Mouse (Mus musculus) monocyte, adult 5-6 weeks (primary cell): Measurements from ENCODE around the gene Pus3. TPM values are rescaled to one million over a fixed set of nuclear protein-coding genes. Genes with fewer than 3 reads are reported as not detected.

ENCODE experiments used
- ATAC-seq: fragments of 153-309, 156-312 bp; replicated peaks from 2 replicates; pipeline ENCODE4 v1.8.0; 2017; ENCODE audit warnings: mild to moderate bottlenecking; ENCODE audit not compliant: low TSS enrichment, insufficient number of reproducible peaks, severe bottlenecking, poor library complexity, low FRiP score
- total RNA-seq: library from RNA; stranded (forward); fragments of 200-1000, 200-491, 200-594 nt; gene quantifications from 3 replicates; pipeline ENCODE4 v1.2.3, GENCODE M21; 2017

Gene Pus3
- total RNA-seq, 1 experiment from 2014 or later = 17.2 TPM

DNA sequence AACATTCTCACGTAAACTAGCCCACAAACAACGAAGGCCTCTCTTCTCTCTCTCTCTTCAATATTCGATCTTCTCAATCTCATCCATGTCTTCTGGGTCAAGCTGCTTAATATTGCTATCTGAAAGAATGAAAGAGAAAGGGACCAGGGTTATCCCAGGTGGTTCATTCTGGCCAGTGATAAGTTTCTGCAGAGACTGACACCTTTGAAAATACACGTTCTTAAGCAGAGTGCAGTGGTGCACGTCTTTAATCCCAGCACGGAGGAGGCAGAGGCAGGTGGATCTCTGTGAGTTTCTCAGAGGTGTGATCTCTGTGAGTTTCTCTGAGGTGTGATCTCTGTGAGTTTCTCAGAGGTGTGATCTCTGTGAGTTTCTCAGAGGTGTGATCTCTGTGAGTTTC is 16.5 kb upstream of the Pus3 start:
- ATAC-seq = no peak

DNA sequence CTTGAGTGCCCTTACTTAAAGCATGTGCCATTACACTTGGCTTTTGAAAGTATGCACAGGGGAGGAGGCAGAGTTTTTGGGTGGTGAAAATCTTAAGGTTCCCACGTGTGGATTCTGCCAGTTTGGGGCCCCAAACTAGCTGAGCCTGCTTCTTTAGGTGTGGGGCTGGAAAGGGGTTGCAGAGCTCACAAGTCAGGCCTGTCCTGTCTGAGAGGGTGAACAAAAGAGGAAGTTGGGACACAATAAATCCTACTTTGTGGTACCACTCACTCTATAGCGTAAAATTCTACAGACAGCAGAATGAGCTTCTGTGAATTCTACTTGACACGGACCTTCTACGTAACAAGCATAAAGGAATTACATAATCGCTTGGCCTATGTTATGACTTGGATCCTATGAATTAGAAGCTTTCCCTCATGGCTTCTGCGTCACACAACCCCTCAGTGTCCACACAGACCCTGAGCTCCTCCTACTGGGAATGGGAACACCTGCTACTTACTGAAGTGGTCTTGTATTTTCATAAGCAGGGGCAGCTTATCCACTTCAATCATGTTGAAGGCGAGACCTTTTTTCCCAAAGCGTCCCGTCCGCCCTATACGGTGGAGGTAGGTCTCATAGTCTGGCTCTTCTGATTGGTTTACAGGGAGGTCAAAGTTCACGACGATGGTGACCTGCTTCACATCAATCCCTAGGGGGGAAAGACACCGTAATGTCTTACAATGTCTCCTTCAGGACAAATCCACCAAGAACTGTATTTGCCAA is 15.1 kb upstream of the Pus3 start:
- no peak for ATAC-seq

DNA sequence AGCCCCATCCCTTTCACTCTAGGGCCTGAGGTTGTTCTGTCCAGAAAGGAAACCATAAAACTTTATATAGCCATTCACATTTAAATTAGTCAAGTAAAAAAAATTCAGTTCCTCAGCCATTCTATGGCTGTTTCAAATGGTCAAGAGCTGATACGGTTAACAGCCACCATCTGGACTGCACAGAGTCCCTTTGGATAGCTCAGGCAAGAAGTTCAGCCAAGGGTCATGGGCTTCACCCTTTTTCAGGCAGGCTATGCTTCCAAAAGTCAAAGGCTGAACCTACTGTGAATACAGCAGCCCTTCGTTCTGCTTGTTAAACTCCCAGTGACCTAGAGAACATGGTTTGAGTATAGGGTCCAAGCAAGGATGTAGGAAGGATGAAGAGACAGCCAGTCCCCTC is 13.7 kb upstream of the Pus3 start:
- ATAC-seq = no peak

DNA sequence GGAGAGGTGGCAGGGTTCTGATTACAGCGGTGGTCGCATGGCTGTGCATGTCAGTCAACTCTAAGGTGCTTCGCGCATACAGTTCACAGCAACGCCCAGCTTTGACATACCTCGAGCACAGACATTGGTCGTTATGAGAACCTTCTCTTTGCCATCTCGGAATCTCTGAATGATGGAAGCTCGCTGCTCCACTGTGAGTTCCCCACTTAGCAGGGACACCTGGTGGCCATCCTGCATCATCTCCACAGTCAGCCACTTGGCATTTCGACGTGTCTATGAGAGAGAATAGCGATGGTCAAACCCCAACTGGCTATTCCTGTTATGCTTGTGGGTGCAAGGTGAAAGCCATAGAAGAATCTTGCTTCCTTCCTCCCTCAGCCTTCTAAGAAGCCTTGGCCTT is 12.7 kb upstream of the Pus3 start:
- no peak for ATAC-seq

DNA sequence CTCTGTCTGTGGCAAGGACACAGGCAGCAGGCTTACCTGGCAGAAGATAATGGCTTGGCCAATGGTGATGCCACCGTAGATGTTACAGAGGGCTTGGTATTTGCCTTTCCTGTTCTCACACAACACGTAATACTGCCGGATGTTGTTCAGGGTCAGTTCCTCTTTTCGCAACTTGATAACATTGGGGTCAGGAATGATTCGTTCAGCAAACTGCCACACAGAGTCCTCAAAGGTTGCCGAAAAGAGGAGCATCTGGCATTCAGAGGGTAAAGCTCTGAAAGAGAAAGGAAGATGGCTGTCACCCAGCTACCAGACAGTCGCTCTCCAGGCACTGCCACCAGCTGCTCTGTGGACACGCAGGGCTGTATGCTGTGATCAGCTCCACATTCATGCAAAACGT is 11.7 kb upstream of the Pus3 start:
- peak; percentile 59 for ATAC-seq

DNA sequence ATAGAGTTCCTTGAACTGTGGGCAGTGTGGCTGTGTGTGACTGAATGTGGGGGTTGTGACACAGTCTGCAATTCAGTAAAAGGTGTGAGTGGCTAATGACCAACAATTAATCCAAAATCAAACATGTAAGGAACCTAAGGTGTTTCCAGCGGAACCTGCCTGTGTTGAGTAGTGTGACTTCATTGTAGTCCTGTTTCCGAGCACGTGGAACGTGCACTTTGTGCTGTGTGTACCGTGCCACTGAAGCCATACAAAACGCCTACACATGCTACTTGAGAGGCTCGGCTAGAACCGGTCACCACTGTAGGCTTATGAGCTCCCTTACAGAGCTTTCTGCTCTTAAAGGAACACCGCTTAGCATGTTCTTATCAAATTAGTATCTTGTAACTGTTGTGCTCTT is 9.9 kb upstream of the Pus3 start:
- no peak for ATAC-seq

DNA sequence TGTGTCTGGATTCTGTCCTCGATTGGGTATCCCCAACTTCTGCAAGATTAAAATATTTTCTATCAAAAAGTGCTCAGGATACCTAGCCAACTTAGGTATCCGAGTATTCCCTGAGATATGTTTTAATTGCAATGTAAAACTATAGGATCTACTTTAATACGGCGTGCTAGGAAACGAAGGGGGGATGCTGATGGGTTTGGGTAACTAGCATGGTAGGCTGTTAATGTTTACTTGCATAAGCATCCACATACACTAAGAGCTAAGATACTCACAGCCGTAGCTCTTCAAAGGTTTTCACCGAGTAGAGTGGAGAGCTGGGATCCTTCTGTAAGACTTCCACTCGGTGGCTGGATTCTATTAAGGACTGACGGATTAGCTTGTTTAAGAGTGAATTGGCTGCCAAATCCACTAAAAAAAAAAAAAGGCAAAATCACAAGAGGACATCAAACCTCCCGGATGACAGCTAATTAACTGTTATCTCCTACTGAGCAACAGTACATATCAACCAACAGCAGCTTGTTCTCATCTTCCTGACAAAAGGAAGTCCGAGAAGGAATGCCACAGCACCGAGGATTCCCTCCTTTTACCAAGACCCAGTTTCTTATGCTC is 1.8 kb upstream of the Pus3 start:
- no peak for ATAC-seq

DNA sequence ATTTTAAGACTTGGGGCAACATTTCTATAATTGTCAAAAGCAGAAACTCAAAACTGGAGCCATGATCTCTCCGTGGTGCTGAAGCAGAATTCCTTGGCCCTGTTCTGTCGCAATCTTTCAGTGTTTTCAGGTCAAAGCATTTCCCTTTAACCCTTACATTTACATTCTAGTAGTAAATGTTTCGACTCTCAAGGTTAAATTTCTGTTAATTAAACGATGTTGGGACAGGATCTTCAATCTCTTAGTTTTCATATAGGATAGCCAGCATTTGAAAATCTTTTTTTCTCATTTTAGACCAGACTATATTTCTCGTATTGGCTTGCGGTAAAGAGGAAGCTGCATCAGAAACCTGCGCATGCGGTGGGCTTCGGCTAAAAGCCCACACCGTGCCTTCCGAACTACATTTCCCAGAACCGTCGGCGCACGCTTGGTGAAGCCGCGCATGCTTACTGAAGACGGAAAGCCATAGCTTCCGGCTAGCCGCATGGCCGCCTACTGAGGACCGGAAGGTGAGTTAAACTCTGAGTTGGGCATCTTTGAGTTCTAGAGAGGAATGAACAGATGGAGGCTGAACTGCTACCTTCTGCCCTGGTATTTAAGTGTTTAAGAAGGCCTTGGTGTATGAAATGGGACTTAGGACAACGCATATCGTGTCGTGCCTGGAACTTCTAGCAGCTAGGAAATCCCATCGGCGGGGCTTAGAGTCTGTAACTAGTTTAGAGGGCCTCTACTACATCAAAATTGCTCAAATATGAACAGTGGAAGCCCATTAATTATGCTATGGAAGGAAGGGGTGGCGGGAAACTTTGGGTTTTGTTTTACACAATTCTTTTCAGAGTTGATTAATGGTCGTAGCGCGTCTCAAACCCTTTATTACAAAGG is 855 bp downstream of the Pus3 start:
- ATAC-seq = peak; percentile 95

DNA sequence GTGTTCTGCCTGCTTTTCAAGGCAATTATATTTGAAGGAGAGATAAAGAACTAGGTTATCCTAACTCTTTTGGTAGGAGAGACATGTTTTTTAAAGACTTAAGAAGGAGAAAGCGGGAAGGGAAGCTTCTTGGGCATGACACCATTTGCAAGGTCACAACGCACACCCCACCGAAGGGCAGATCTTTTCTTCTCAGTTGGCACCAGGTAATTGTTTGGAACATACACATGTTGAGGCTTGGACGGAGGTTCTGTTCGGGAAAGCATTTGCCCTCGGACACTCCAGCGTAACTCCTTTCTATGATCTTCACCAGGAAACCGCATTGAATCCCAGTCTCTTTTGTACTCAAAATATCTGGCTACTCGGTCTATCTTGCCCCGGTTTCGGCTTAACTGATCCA is 2.7 kb downstream of the Pus3 start:
- no peak for ATAC-seq

DNA sequence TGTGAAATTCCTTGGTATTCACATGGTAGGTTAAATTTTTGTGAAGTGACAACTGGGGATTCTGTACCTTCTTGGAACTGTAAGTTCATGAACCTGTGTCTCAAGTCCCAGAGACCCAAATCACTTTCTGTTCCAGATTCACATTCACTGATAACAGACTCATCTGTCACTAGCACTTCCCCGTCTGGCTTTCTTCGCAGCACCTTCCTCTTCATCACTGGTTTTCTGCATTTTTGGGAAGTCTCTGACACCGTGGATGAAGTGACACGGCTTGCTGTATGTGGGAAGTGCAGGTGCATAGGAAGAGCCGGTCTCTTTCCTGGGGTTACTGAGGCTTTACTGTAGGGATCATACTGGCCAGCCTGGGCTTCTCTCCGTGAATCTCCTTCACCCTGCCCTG is 3.2 kb downstream of the Pus3 start:
- ATAC-seq = no peak

DNA sequence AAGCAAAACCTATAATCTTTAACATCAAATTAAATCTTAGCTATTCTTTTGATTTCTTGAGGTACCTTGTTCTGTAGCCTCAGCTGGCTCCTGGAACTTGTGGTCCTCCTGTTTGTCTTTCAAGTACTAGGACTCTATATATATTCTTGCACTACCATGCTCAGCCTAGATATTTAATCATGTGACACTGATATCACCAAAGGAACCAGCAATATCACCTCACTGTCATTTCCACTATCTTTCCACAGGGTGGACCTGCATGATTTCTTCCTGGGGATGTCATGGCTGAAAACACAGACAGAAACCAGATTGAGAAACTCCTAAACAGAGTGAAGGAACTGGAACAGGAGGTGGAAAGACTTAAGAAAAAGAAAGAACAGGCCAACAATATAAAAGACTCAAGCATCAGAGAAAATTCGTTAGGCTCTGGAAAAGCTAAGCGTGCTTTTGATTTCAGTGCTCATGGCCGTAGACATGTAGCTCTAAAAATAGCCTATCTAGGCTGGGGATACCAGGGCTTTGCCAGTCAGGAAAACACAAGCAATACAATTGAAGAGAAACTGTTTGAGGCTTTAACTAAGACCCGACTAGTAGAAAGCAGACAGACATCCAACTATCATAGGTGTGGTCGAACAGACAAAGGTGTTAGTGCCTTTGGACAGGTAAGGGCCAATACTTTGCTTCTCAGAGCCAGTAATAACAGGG is 6.3 kb downstream of the Pus3 start:
- ATAC-seq = no peak

DNA sequence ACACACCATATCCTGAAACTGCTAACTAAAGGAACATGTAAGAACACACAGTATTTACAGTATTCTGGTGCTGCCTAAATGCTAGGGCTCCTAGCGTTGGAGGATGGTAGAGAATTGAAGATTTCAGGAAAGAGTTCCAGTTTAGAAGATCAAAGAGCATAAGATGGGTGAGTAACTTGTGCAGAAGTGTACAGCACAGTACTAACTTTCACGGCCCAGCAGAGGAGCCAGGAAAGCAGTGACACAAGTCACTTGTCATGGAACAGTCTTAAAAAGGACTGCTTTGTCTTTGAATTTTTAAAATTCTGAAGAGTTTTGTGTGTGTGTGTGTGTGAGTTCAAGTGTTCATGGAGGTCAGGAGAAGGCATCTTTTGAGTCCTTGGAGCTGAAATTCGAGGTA is 9.6 kb downstream of the Pus3 start:
- no peak for ATAC-seq

DNA sequence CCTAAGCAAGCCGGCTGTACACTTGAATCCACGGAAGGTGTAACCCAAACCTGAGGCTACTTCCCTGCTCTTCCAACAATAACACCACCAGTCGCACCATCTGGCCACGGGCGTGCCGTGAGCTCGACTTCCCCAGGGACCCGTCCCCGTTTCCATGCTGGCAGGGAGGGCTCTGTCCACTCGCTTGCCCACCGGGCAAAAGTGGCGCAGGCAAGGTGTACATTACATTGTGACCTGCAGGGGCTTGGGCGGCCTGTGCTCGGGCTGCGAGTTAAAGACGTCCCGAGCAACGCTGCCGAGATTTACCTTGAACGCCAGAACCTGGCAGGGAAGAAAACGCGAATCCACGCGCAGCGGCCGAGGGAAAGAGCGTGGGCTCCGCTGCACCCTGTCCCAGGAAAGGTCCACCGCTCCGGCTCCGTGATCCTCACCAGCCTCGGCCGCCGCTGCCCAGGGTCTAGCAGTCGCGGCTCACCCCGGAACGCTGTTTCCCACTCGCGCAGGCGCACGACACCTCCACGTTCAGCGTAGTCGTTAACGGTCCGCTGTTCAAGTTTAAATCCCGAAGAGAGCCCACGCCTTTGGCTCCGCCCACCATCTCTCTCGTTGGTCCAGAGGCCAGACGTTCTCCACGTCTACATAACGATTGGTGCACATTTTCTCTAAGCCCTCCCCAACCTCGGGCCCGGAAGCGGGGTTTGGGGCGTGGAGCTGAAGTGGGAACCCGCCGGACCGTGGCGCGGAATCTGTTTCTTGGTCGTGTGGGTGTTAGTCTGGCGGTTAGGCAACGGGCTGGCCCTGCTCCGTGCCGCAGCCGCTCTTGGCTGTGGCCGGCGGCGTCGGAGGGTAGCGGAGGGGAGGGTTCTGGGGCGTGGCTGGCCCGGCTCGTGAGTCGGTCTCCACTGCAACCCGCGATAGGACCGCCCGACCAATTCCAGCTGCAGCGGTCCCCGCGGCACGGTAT is 11.5 kb downstream of the Pus3 start, which contains the start of the genes Pate2 and Hyls1:
Gene Pate2, plus strand, starts transcription at position 714 of the 964 bp plus-strand sequence.
Gene Hyls1, minus strand, starts transcription at position 828 of the 964 bp plus-strand sequence.
- ATAC-seq = peak; percentile 99

DNA sequence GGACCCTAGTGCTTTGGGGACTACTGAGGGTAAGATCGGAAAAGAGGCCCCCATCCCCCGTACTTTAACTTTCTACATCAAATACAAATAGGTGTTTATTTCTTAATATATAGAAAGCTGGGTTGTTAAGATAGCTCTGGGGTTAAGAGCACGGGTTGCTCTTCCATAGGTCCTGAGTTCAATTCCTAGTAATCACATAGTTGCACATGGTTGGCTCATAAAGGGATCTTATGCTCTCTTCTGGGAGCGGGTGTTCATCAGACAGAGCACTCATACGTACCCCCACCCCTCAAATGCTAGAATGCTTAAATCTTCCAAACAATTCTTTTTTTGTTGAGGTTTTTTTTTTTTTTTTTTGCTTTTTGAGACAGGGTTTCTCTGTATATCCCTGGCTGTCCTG is 12.3 kb downstream of the Pus3 start:
- no peak for ATAC-seq

DNA sequence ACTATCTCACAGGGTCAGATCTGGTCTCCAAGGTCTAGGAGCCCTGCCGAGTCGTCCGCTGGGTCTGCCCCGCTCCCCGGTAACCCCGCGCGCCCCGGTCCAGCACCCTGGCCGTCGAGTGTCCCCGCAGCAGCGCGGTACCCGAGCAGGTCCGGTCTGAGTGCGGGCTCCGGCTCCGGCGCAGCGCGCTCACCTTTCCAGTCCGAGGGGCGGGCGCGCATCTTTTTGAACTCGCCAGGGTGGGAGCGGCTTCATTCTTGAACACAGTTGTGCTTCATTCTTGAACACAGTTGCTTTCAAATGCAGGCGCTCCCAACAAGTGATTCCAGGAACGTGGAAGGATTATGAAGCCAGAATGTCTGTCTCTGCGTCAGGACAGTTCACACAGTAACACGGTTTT is 16.0 kb downstream of the Pus3 start:
- ATAC-seq = no peak

DNA sequence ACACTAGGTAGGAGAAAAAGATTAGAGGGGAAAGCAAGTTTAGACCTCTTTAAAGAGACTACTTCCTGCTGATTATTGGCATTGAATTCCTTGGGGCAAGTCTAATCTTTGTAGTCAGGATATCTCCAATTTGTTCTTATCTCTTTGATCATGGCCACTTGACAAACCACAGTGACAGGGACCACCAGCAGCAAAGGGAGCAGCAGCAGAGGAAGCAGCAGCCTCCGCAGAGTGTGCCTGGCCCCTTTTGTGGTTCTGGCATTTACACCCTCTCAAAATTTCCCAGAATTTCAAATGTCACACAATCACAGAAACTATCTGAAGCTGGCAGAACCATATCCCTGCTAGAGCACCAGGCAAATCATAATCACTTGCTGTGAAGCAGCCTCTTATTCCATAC is 29.3 kb downstream of the Pus3 start:
- ATAC-seq = no peak

DNA sequence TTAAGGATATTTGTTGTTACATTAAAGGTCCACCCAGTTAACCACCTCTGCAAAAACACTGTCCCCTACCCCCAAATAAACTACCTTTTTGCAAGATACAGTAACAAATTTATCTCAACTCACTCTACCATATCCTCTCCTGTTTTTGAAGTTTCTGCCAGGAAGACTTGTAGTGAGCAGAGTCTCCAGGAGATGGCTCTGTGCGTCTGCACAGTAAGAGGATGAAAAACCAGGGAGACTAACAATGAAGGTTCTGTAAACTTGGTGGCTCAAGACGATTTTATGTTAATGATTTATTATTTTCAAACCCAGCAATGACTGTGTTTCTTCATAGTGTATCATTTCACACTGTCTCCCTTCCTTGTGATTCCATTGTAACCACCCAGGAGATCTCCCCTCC is 34.5 kb downstream of the Pus3 start:
- no peak for ATAC-seq
